Mouse (Mus musculus) limb, embryonic 11.5 days (tissue): ENCODE data around the gene Hs3st1. TPM values are rescaled to one million over a fixed set of nuclear protein-coding genes. Genes with fewer than 3 reads are reported as not detected.

Experiments
- ATAC-seq: fragments of 200-750 bp; cut with Nextera tagmentation; 2 replicates; pipeline ENCODE4 v1.8.0; 2017; ENCODE audit warnings: low read depth; ENCODE audit not compliant: insufficient number of reproducible peaks, low FRiP score, low TSS enrichment
- DNase-seq: peaks from one replicate; pipeline ENCODE4 v3.0.0-alpha.2; 2015; ENCODE audit warnings: low spot score
- H3K27ac ChIP-seq: fragments of 300-500 bp; sonication (generic); replicated peaks from 2 replicates; pipeline ENCODE4 v1.5.1; 2014; ENCODE audit warnings: low read depth, mild to moderate bottlenecking, low read length
- H3K27me3 ChIP-seq: fragments of 300-500 bp; sonication (generic); 2 replicates; pipeline ENCODE4 v1.6.1; 2014; ENCODE audit warnings: mild to moderate bottlenecking, low read length, mixed read lengths; ENCODE audit not compliant: control insufficient read depth, insufficient read depth
- H3K36me3 ChIP-seq: fragments of 300-500 bp; sonication (generic); 2 replicates; pipeline ENCODE4 v1.6.1; 2014; ENCODE audit warnings: mild to moderate bottlenecking, low read length, moderate library complexity, mixed read lengths; ENCODE audit not compliant: control insufficient read depth, insufficient read depth
- H3K4me1 ChIP-seq: fragments of 300-500 bp; sonication (generic); 2 replicates; pipeline ENCODE4 v1.6.1; 2014; ENCODE audit warnings: low read length, mixed read lengths; ENCODE audit not compliant: control insufficient read depth, insufficient read depth
- H3K4me2 ChIP-seq: fragments of 300-500 bp; sonication (generic); 2 replicates; pipeline ENCODE4 v1.6.1; 2014; ENCODE audit warnings: low read depth, mild to moderate bottlenecking, moderate library complexity; ENCODE audit not compliant: severe bottlenecking
- H3K4me3 ChIP-seq: fragments of 300-500 bp; sonication (generic); 2 replicates; pipeline ENCODE4 v1.5.1; 2014; ENCODE audit warnings: low read depth, low read length
- H3K9ac ChIP-seq: fragments of 300-500 bp; sonication (generic); 2 replicates; pipeline ENCODE4 v1.6.1; 2014; ENCODE audit warnings: mild to moderate bottlenecking, low read length
- H3K9me3 ChIP-seq: fragments of 300-500 bp; sonication (generic); 2 replicates; pipeline ENCODE4 v1.6.1; 2016; ENCODE audit warnings: low read length; ENCODE audit not compliant: control insufficient read depth
- WGBS: fragments of 180-500 bp; shearing (Covaris S2); extraction: QIAGEN DNeasy Blood & Tissue Kit; methylation state at CpG from one replicate; pipeline ENCODE4 v1.1.7; 2014; 5-methylcytosine and 5-hydroxymethylcytosine counted together
- polyA plus RNA-seq: library from polyadenylated mRNA; unstranded; fragments of >200 nt; fragmentation: Nextera tagmentation; extraction: Ambion mirVana; gene quantifications from 2 replicates; pipeline ENCODE4 v1.2.1, GENCODE M21; 2014

Hs3st1 gene
- polyA plus RNA-seq, 1 experiment from 2014 or later: 4.9 TPM

GRCm38 (mm10) chr5:39637874-39638273 lies 117.4 kb downstream of the Hs3st1 start:
- Histone ChIP-seq H3K27me3 (peaks cover 5% of the 10 kb centered on the region), H3K27ac (no peak overlapping the region), H3K4me3 (no peak overlapping the region), H3K9ac (no peak overlapping the region), H3K4me1 (no peaks in the 10 kb centered on the region), H3K9me3 (no peaks in the 10 kb centered on the region), H3K36me3 (no peaks in the 10 kb centered on the region), H3K4me2 (no peak overlapping the region)
- no peak for ATAC-seq
- WGBS: 82% methylated on average over 6 of the region's 6 CpGs
- DNase-seq: no peak

- Histone ChIP-seq H3K9me3 (no peaks in the 10 kb centered on the region), H3K27me3 (no peaks in the 10 kb centered on the region), H3K4me1 (no peaks in the 10 kb centered on the region), H3K36me3 (no peaks in the 10 kb centered on the region), H3K27ac (no peak overlapping the region), H3K4me3 (no peak overlapping the region), H3K4me2 (no peak overlapping the region), H3K9ac (no peak overlapping the region)
- ATAC-seq: no peak
- no peak for DNase-seq
- WGBS: 91% methylated on average over 3 of the region's 3 CpGs
Measured at GRCm38 (mm10) chr5:39636090-39636489, 119.2 kb downstream of the Hs3st1 start.

- no peak for ATAC-seq
- WGBS: 92% methylated on average over 8 of the region's 8 CpGs
- Histone ChIP-seq H3K27ac (no peak overlapping the region), H3K9ac (no peak overlapping the region), H3K9me3 (no peaks in the 10 kb centered on the region), H3K4me2 (no peak overlapping the region), H3K27me3 (no peaks in the 10 kb centered on the region), H3K36me3 (no peaks in the 10 kb centered on the region), H3K4me1 (no peaks in the 10 kb centered on the region), H3K4me3 (no peak overlapping the region)
- no peak for DNase-seq
Measured at GRCm38 (mm10) chr5:39634300-39635047, 120.8 kb downstream of the Hs3st1 start.

GRCm38 (mm10) chr5:39633206-39633605 lies 122.1 kb downstream of the Hs3st1 start:
- ATAC-seq (no peak), DNase-seq (no peak)
- Histone ChIP-seq H3K4me2 (no peak overlapping the region), H3K9me3 (no peaks in the 10 kb centered on the region), H3K36me3 (no peaks in the 10 kb centered on the region), H3K4me3 (no peak overlapping the region), H3K4me1 (no peaks in the 10 kb centered on the region), H3K27me3 (no peaks in the 10 kb centered on the region), H3K9ac (no peak overlapping the region), H3K27ac (no peak overlapping the region)
- WGBS: 83% methylated on average over 1 of the region's 1 CpGs

- H3K4me2 ChIP-seq: no peak overlapping the region
- no peak overlapping the region for H3K9ac ChIP-seq
- H3K4me1 ChIP-seq: no peaks in the 10 kb centered on the region
- 92% methylated on average over 5 of the region's 5 CpGs for WGBS
- ATAC-seq (no peak), DNase-seq (no peak)
- no peak overlapping the region for H3K27ac ChIP-seq
- H3K36me3 ChIP-seq: no peaks in the 10 kb centered on the region
- H3K27me3 ChIP-seq: no peaks in the 10 kb centered on the region
- H3K9me3 ChIP-seq: no peaks in the 10 kb centered on the region
- H3K4me3 ChIP-seq: no peak overlapping the region
Measured at GRCm38 (mm10) chr5:39630841-39631240, 124.4 kb downstream of the Hs3st1 start.

GRCm38 (mm10) chr5:39625037-39625473 lies 130.2 kb downstream of the Hs3st1 start:
- Histone ChIP-seq H3K4me2 (no peak overlapping the region), H3K9me3 (no peaks in the 10 kb centered on the region), H3K36me3 (no peaks in the 10 kb centered on the region), H3K4me1 (peaks cover 7% of the 10 kb centered on the region; the same call in 1 of the 2 replicates), H3K4me3 (no peak overlapping the region), H3K27me3 (no peaks in the 10 kb centered on the region), H3K9ac (no peak overlapping the region), H3K27ac (no peak overlapping the region)
- no peak for DNase-seq
- no peak for ATAC-seq
- WGBS: 70% methylated on average over 8 of the region's 8 CpGs

GRCm38 (mm10) chr5:39624218-39624590 lies 131.1 kb downstream of the Hs3st1 start:
- Histone ChIP-seq H3K4me2 (no peak overlapping the region), H3K27ac (no peak overlapping the region), H3K27me3 (no peaks in the 10 kb centered on the region), H3K9me3 (no peaks in the 10 kb centered on the region), H3K4me1 (peaks cover 7% of the 10 kb centered on the region; the same call in 1 of the 2 replicates), H3K36me3 (no peaks in the 10 kb centered on the region), H3K4me3 (no peak overlapping the region), H3K9ac (no peak overlapping the region)
- ATAC-seq (no peak), DNase-seq (no peak)
- WGBS: 65% methylated on average over 4 of the region's 4 CpGs

GRCm38 (mm10) chr5:39623304-39624217 lies 131.7 kb downstream of the Hs3st1 start:
- no peak for ATAC-seq
- DNase-seq: no peak

More at GRCm38 (mm10) chr5:39623304-39624217, 131.7 kb downstream of the Hs3st1 start:
- no peak overlapping the region for H3K4me3 ChIP-seq
- no peak overlapping the region for H3K27ac ChIP-seq
- peaks cover 7% of the 10 kb centered on the region; the same call in 1 of the 2 replicates for H3K4me1 ChIP-seq
- no peaks in the 10 kb centered on the region for H3K36me3 ChIP-seq
- WGBS: 68% methylated on average over 13 of the region's 13 CpGs
- no peaks in the 10 kb centered on the region for H3K27me3 ChIP-seq
- H3K9me3 ChIP-seq: no peaks in the 10 kb centered on the region
- H3K9ac ChIP-seq: no peak overlapping the region
- H3K4me2 ChIP-seq: no peak overlapping the region
